Mouse (Mus musculus) liver, embryonic 15.5 days (tissue): Measurements from ENCODE around the gene Trp53bp2. TPM values are rescaled to one million over a fixed set of nuclear protein-coding genes. Genes with fewer than 3 reads are reported as not detected.

Experiments
- ATAC-seq: fragments of 200-750 bp; cut with Nextera tagmentation; 2 replicates; pipeline ENCODE4 v1.8.0; 2017; ENCODE audit warnings: moderate number of reproducible peaks, mild to moderate bottlenecking, moderate library complexity; ENCODE audit not compliant: insufficient read depth
- H3K27ac ChIP-seq: fragments of 300-500 bp; sonication (generic); replicated peaks from 2 replicates; pipeline ENCODE4 v1.5.1; 2015; ENCODE audit warnings: mild to moderate bottlenecking, inconsistent platforms
- H3K27me3 ChIP-seq: fragments of 300-500 bp; sonication (generic); 2 replicates; pipeline ENCODE4 v1.6.1; 2015; ENCODE audit warnings: mild to moderate bottlenecking, inconsistent platforms
- H3K36me3 ChIP-seq: fragments of 300-500 bp; sonication (generic); replicated peaks from 2 replicates; pipeline ENCODE4 v1.6.1; 2015; ENCODE audit warnings: moderate library complexity, mild to moderate bottlenecking, inconsistent platforms
- H3K4me1 ChIP-seq: fragments of 300-500 bp; sonication (generic); replicated peaks from 2 replicates; pipeline ENCODE4 v1.6.1; 2015; ENCODE audit warnings: inconsistent platforms
- H3K4me2 ChIP-seq: fragments of 300-500 bp; sonication (generic); 2 replicates; pipeline ENCODE4 v1.6.1; 2015; ENCODE audit warnings: moderate library complexity, mild to moderate bottlenecking, inconsistent platforms
- H3K4me3 ChIP-seq: fragments of 300-500 bp; sonication (generic); replicated peaks from 2 replicates; pipeline ENCODE4 v1.5.1; 2015; ENCODE audit warnings: mild to moderate bottlenecking, inconsistent platforms
- H3K9ac ChIP-seq: fragments of 300-500 bp; sonication (generic); 2 replicates; pipeline ENCODE4 v1.6.1; 2015; ENCODE audit warnings: moderate library complexity, mild to moderate bottlenecking, inconsistent platforms
- H3K9me3 ChIP-seq: fragments of 300-500 bp; sonication (generic); replicated peaks from 2 replicates; pipeline ENCODE4 v1.6.1; 2016; ENCODE audit warnings: inconsistent platforms
- WGBS: fragments of 180-500 bp; shearing (Covaris S2); methylation state at CpG from one replicate; pipeline ENCODE4 v1.1.7; 2015; ENCODE audit warnings: mixed read lengths; ENCODE audit not compliant: insufficient replicate concordance; 5-methylcytosine and 5-hydroxymethylcytosine counted together
- polyA plus RNA-seq: library from polyadenylated mRNA; unstranded; fragments of >200 nt; fragmentation: Nextera tagmentation; extraction: Ambion mirVana; gene quantifications from 2 replicates; pipeline ENCODE4 v1.2.1, GENCODE M21; 2015

Gene Trp53bp2
- polyA plus RNA-seq: 3.5 and 3.8 TPM in 2 replicates

GRCm38 (mm10) chr1:182408684-182409327 is at the start of gene Trp53bp2:
Trp53bp2 (plus strand) TSS chr1:182409172.
- no peaks in the 10 kb centered on the region for H3K9me3 ChIP-seq
- 1% methylated on average over 71 of the region's 71 CpGs for WGBS
- peaks cover 5% of the 10 kb centered on the region; the same call in 1 of the 2 replicates for H3K27me3 ChIP-seq
- ATAC-seq: peak; percentile 92
- H3K4me1 ChIP-seq: peaks cover 18% of the 10 kb centered on the region
- H3K27ac ChIP-seq: peak within 1 kb of the TSS; percentile 75
- H3K36me3 ChIP-seq: no peaks in the 10 kb centered on the region
- H3K4me2 ChIP-seq: peak within 1 kb of the TSS; percentile 98
- peak within 1 kb of the TSS; percentile 81 for H3K9ac ChIP-seq
- H3K4me3 ChIP-seq: peak within 1 kb of the TSS; percentile 91

- Histone ChIP-seq H3K36me3 (no peaks in the 10 kb centered on the region), H3K27me3 (peaks cover 10% of the 10 kb centered on the region), H3K4me2 (no peak overlapping the region), H3K27ac (no peak overlapping the region), H3K4me3 (no peak overlapping the region), H3K4me1 (peaks cover 5% of the 10 kb centered on the region), H3K9me3 (no peaks in the 10 kb centered on the region), H3K9ac (no peak overlapping the region)
- ATAC-seq: no peak
- 69% methylated on average over 5 of the region's 5 CpGs for WGBS
These were observed 46.3 kb upstream of the Trp53bp2 start for GRCm38 (mm10) chr1:182362703-182363102.

GRCm38 (mm10) chr1:182363683-182364404 is 45.1 kb upstream of the Trp53bp2 start:
- Histone ChIP-seq H3K4me3 (no peak overlapping the region), H3K9me3 (no peaks in the 10 kb centered on the region), H3K27me3 (peaks cover 20% of the 10 kb centered on the region), H3K9ac (no peak overlapping the region), H3K4me2 (no peak overlapping the region), H3K27ac (no peak overlapping the region), H3K4me1 (peaks cover 5% of the 10 kb centered on the region), H3K36me3 (no peaks in the 10 kb centered on the region)
- ATAC-seq: no peak
- 29% methylated on average over 12 of the region's 12 CpGs for WGBS

- no peak for ATAC-seq
These were observed 40.7 kb upstream of the Trp53bp2 start for GRCm38 (mm10) chr1:182368309-182368708.

GRCm38 (mm10) chr1:182368782-182369181 is 40.2 kb upstream of the Trp53bp2 start:
- 21% methylated on average over 8 of the region's 8 CpGs for WGBS
- H3K4me2 ChIP-seq: no peak overlapping the region
- no peak overlapping the region for H3K4me3 ChIP-seq
- H3K27me3 ChIP-seq: peaks cover 47% of the 10 kb centered on the region
- ATAC-seq: no peak
- H3K4me1 ChIP-seq: no peaks in the 10 kb centered on the region; the same call in 1 of the 2 replicates
- H3K9me3 ChIP-seq: no peaks in the 10 kb centered on the region
- H3K36me3 ChIP-seq: no peaks in the 10 kb centered on the region
- no peak overlapping the region for H3K9ac ChIP-seq
- H3K27ac ChIP-seq: no peak overlapping the region

More at GRCm38 (mm10) chr1:182368309-182368708, 40.7 kb upstream of the Trp53bp2 start:
- no peak overlapping the region for H3K27ac ChIP-seq
- no peaks in the 10 kb centered on the region for H3K36me3 ChIP-seq
- no peaks in the 10 kb centered on the region; the same call in 1 of the 2 replicates for H3K4me1 ChIP-seq
- no peak overlapping the region for H3K9ac ChIP-seq
- H3K9me3 ChIP-seq: no peaks in the 10 kb centered on the region
- H3K27me3 ChIP-seq: peaks cover 45% of the 10 kb centered on the region
- no peak overlapping the region for H3K4me2 ChIP-seq
- no peak overlapping the region for H3K4me3 ChIP-seq
- 60% methylated on average over 7 of the region's 7 CpGs for WGBS

GRCm38 (mm10) chr1:182369435-182369834 is 39.5 kb upstream of the Trp53bp2 start:
- H3K27me3 ChIP-seq: peaks cover 50% of the 10 kb centered on the region
- H3K4me2 ChIP-seq: no peak overlapping the region
- no peaks in the 10 kb centered on the region for H3K36me3 ChIP-seq
- H3K9ac ChIP-seq: no peak overlapping the region
- no peaks in the 10 kb centered on the region; the same call in 1 of the 2 replicates for H3K4me1 ChIP-seq
- no peak overlapping the region for H3K4me3 ChIP-seq
- WGBS: 6% methylated on average over 4 of the region's 4 CpGs
- ATAC-seq: no peak
- no peaks in the 10 kb centered on the region for H3K9me3 ChIP-seq
- no peak overlapping the region for H3K27ac ChIP-seq

GRCm38 (mm10) chr1:182371891-182372290 is 37.1 kb upstream of the Trp53bp2 start:
- Histone ChIP-seq H3K4me2 (no peak overlapping the region), H3K9ac (no peak overlapping the region), H3K27me3 (peaks cover 53% of the 10 kb centered on the region), H3K9me3 (no peaks in the 10 kb centered on the region), H3K27ac (no peak overlapping the region), H3K4me3 (no peak overlapping the region), H3K4me1 (no peaks in the 10 kb centered on the region; the same call in 1 of the 2 replicates), H3K36me3 (no peaks in the 10 kb centered on the region)
- ATAC-seq: no peak
- 35% methylated on average over 8 of the region's 8 CpGs for WGBS

GRCm38 (mm10) chr1:182376221-182376620 is 32.8 kb upstream of the Trp53bp2 start:
- H3K4me2 ChIP-seq: no peak overlapping the region
- H3K36me3 ChIP-seq: no peaks in the 10 kb centered on the region
- no peak overlapping the region for H3K27ac ChIP-seq
- no peak overlapping the region for H3K4me3 ChIP-seq
- no peaks in the 10 kb centered on the region for H3K4me1 ChIP-seq
- H3K9ac ChIP-seq: no peak overlapping the region
- no peaks in the 10 kb centered on the region for H3K9me3 ChIP-seq
- ATAC-seq: no peak
- 33% methylated on average over 8 of the region's 8 CpGs for WGBS
- peaks cover 20% of the 10 kb centered on the region; the same call in 1 of the 2 replicates for H3K27me3 ChIP-seq

GRCm38 (mm10) chr1:182376826-182377225 is 32.1 kb upstream of the Trp53bp2 start:
- Histone ChIP-seq H3K27me3 (peaks cover 16% of the 10 kb centered on the region; the same call in 1 of the 2 replicates), H3K4me1 (no peaks in the 10 kb centered on the region), H3K9me3 (no peaks in the 10 kb centered on the region), H3K9ac (no peak overlapping the region), H3K36me3 (no peaks in the 10 kb centered on the region), H3K4me3 (no peak overlapping the region), H3K27ac (no peak overlapping the region), H3K4me2 (no peak overlapping the region)
- WGBS: 81% methylated on average over 7 of the region's 7 CpGs
- no peak for ATAC-seq

- H3K36me3 ChIP-seq: no peaks in the 10 kb centered on the region
- peaks cover 12% of the 10 kb centered on the region; the same call in 1 of the 2 replicates for H3K27me3 ChIP-seq
- no peaks in the 10 kb centered on the region for H3K9me3 ChIP-seq
- no peak for ATAC-seq
- H3K4me2 ChIP-seq: no peak overlapping the region
- no peak overlapping the region for H3K9ac ChIP-seq
- 72% methylated on average over 6 of the region's 6 CpGs for WGBS
- H3K4me1 ChIP-seq: no peaks in the 10 kb centered on the region
- no peak overlapping the region for H3K4me3 ChIP-seq
- H3K27ac ChIP-seq: no peak overlapping the region
These were observed 31.5 kb upstream of the Trp53bp2 start for GRCm38 (mm10) chr1:182377519-182377918.

GRCm38 (mm10) chr1:182378205-182378835 is 30.7 kb upstream of the Trp53bp2 start:
- peaks cover 12% of the 10 kb centered on the region; the same call in 1 of the 2 replicates for H3K27me3 ChIP-seq
- H3K4me1 ChIP-seq: no peaks in the 10 kb centered on the region
- no peak overlapping the region for H3K4me3 ChIP-seq
- ATAC-seq: no peak
- H3K4me2 ChIP-seq: no peak overlapping the region
- H3K9ac ChIP-seq: no peak overlapping the region
- WGBS: 52% methylated on average over 11 of the region's 11 CpGs
- H3K27ac ChIP-seq: no peak overlapping the region
- no peaks in the 10 kb centered on the region for H3K9me3 ChIP-seq
- H3K36me3 ChIP-seq: no peaks in the 10 kb centered on the region
